Mouse (Mus musculus) CH12.LX (cell line): ENCODE results near the gene Cabp1. TPM values are rescaled to one million over a fixed set of nuclear protein-coding genes. Genes with fewer than 3 reads are reported as not detected.

Source experiments
- DNase-seq: peaks from one replicate; pipeline ENCODE4 v3.0.0-alpha.2; 2013; ENCODE audit errors: extremely low read depth
- H3K27ac ChIP-seq: 2 replicates; pipeline ENCODE4 v1.5.1; 2012; ENCODE audit warnings: low read depth, mild to moderate bottlenecking, control low read depth, moderate library complexity; ENCODE audit not compliant: insufficient read depth
- H3K27me3 ChIP-seq: replicated peaks from 2 replicates; pipeline ENCODE3; 2012; ENCODE audit warnings: inconsistent platforms
- H3K36me3 ChIP-seq, 2 experiments: replicated peaks in 1 of 2; 2 replicates each; pipeline versions ENCODE3 to v1.6.1; 2012; ENCODE audit warnings: inconsistent platforms in 1 of 2, low read length in 1 of 2, mild to moderate bottlenecking in 1 of 2, mixed read lengths in 1 of 2, moderate library complexity in 1 of 2; ENCODE audit not compliant: control insufficient read depth in 1 of 2, insufficient read depth in 1 of 2
- H3K4me1 ChIP-seq, 2 experiments: 2 replicates each; pipeline ENCODE4 v1.6.1; 2012; ENCODE audit warnings: inconsistent platforms in 1 of 2, moderate library complexity in 1 of 2; ENCODE audit not compliant: insufficient read depth in 2 of 2, control insufficient read depth in 1 of 2
- H3K4me2 ChIP-seq: 2 replicates; pipeline ENCODE4 v1.6.1; 2012; ENCODE audit warnings: low read depth, mild to moderate bottlenecking, control low read depth; ENCODE audit not compliant: poor library complexity, insufficient read depth, severe bottlenecking
- H3K4me3 ChIP-seq, 3 experiments: fragments of 150-350 bp in 1 of 3; sonication (generic) in 1 of 3; replicated peaks in 1 of 3; 2 replicates each; pipeline versions ENCODE3 to v1.5.1; 2011 to 2012; ENCODE audit warnings: low read depth in 2 of 3, low read length in 2 of 3, mild to moderate bottlenecking in 2 of 3, moderate library complexity in 2 of 3, control low read depth in 1 of 3, improper control_type of control experiment in 1 of 3, inconsistent platforms in 1 of 3, mixed read lengths in 1 of 3; ENCODE audit not compliant: poor library complexity in 1 of 3
- H3K79me2 ChIP-seq: replicated peaks from 2 replicates; pipeline ENCODE4 v1.6.1; 2012; ENCODE audit warnings: mild to moderate bottlenecking, moderate library complexity; ENCODE audit not compliant: control insufficient read depth, poor library complexity, insufficient read depth, severe bottlenecking; ENCODE audit errors: extremely low read depth
- H3K9ac ChIP-seq: 2 replicates; pipeline ENCODE4 v1.6.1; 2012; ENCODE audit warnings: low read depth, mild to moderate bottlenecking, control low read depth, moderate library complexity; ENCODE audit not compliant: insufficient read depth
- H3K9me3 ChIP-seq: replicated peaks from 2 replicates; pipeline ENCODE3; 2012; ENCODE audit warnings: low read length, inconsistent platforms, mixed read lengths
- CHD1 ChIP-seq: IDR thresholded peaks from 2 replicates; pipeline ENCODE4 v1.6.1; 2012; ENCODE audit warnings: low read depth, low read length, improper control_type of control experiment, inconsistent platforms
- CTCF ChIP-seq, 2 experiments: IDR thresholded peaks in 1 of 2; conservative IDR thresholded peaks in 1 of 2; 2 replicates each; pipeline ENCODE4 v1.5.1; 2011 to 2012; ENCODE audit warnings: low read depth in 2 of 2, low read length in 2 of 2, improper control_type of control experiment in 1 of 2, inconsistent platforms in 1 of 2, mild to moderate bottlenecking in 1 of 2, moderate library complexity in 1 of 2
- ELF1 ChIP-seq: IDR thresholded peaks from 2 replicates; pipeline ENCODE4 v1.6.1; 2014; ENCODE audit warnings: low read depth, mild to moderate bottlenecking, inconsistent platforms, low read length, improper control_type of control experiment
- EP300 ChIP-seq: IDR thresholded peaks from 2 replicates; pipeline ENCODE4 v1.6.1; 2011; ENCODE audit warnings: low read length, improper control_type of control experiment
- ETS1 ChIP-seq: conservative IDR thresholded peaks from 2 replicates; pipeline ENCODE4 v1.6.1; 2012; ENCODE audit warnings: low read depth, mild to moderate bottlenecking, inconsistent platforms, low read length, improper control_type of control experiment, moderate library complexity
- GABPA ChIP-seq: IDR thresholded peaks from 2 replicates; pipeline ENCODE4 v1.6.1; 2012; ENCODE audit warnings: low read depth, low read length, improper control_type of control experiment, inconsistent platforms; ENCODE audit not compliant: insufficient replicate concordance
- JUN ChIP-seq: IDR thresholded peaks from 2 replicates; pipeline ENCODE4 v1.6.1; 2011; ENCODE audit warnings: low read depth, mild to moderate bottlenecking, low read length, improper control_type of control experiment, moderate library complexity; ENCODE audit not compliant: insufficient read depth
- JUND ChIP-seq: conservative IDR thresholded peaks from 2 replicates; pipeline ENCODE4 v1.6.1; 2011; ENCODE audit warnings: low read depth, low read length, improper control_type of control experiment
- MAFK ChIP-seq: IDR thresholded peaks from 2 replicates; pipeline ENCODE4 v1.6.1; 2011; ENCODE audit warnings: low read length, improper control_type of control experiment; ENCODE audit not compliant: insufficient replicate concordance
- MAZ ChIP-seq: IDR thresholded peaks from 2 replicates; pipeline ENCODE4 v1.6.1; 2012; ENCODE audit warnings: low read depth, mild to moderate bottlenecking, inconsistent platforms, low read length, improper control_type of control experiment, moderate library complexity
- RCOR1 ChIP-seq: conservative IDR thresholded peaks from 2 replicates; pipeline ENCODE4 v1.6.1; 2012; ENCODE audit warnings: low read depth, mild to moderate bottlenecking, inconsistent platforms, low read length, improper control_type of control experiment
- SIN3A ChIP-seq: IDR thresholded peaks from 2 replicates; pipeline ENCODE4 v1.6.1; 2012; ENCODE audit warnings: low read length, improper control_type of control experiment, inconsistent platforms
- SMC3 ChIP-seq: IDR thresholded peaks from 2 replicates; pipeline ENCODE4 v1.6.1; 2011; ENCODE audit warnings: low read depth, low read length, improper control_type of control experiment
- TBP ChIP-seq: conservative IDR thresholded peaks from 2 replicates; pipeline ENCODE4 v1.6.1; 2011; ENCODE audit warnings: low read depth, low read length, improper control_type of control experiment
- TCF12 ChIP-seq: IDR thresholded peaks from 2 replicates; pipeline ENCODE4 v1.6.1; 2014; ENCODE audit warnings: low read depth, mild to moderate bottlenecking, inconsistent platforms, low read length, improper control_type of control experiment
- USF2 ChIP-seq: conservative IDR thresholded peaks from 2 replicates; pipeline ENCODE4 v1.6.1; 2011; ENCODE audit warnings: low read depth, low read length, improper control_type of control experiment
- dilution Hi-C: fragments of 300-500 bp; cut with MboI; formaldehyde crosslinking; loops from 2 replicates; pipeline ENCODE4 v1.14.3; 2020; ENCODE audit warnings: low sequenced_read_pairs; ENCODE audit not compliant: extremely low pct_unique_long_range_greater_than_20kb, extremely low pct_ligation_motif_present
- in situ Hi-C: fragments of 300-500 bp; cut with MboI; formaldehyde crosslinking; loops from 3 replicates; pipeline ENCODE4 v1.14.3; 2019; ENCODE audit warnings: low sequenced_read_pairs, low pct_ligation_motif_present, low pct_unique_long_range_greater_than_20kb, mixed read lengths
- polyA plus RNA-seq: library from polyadenylated mRNA; unstranded; fragments of >175 nt; gene quantifications from 2 replicates; pipeline ENCODE4 v1.2.1, GENCODE M21; 2012; ENCODE audit warnings: low read depth; ENCODE audit not compliant: insufficient read length
- total RNA-seq, 2 experiments: library from RNA; depleted of rRNA; stranded (reverse); fragments of 300-350 nt in 1 of 2; fragments of >200 nt in 1 of 2; gene quantifications; 2 replicates each; pipeline ENCODE4 v1.2.3; 2012 to 2014

The Cabp1 gene
- total and polyA plus RNA-seq, 3 experiments = 0.59 to 1.8 (median 1.7) TPM

DNA sequence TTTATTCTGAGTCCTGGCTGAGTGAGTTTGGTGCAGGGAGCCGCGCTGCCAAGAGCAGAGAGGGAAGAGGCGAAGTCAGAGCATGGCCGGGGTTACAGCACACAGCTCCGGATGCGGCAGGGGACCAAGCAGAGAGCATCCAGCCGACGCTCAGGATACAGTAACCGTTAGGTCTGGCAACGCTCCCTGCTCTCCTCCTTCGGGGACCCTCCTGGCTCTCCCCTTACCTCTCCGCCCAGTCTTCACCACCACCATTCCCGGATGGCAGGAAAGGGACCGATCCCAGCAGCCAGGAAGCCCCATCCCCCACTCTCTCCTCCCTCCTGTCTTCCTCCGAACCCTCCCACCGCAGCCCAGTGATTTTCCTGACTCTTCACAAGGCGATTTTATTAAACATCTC lies 20.7 kb upstream of the Cabp1 start:
- DNase-seq = no peak
- no peak overlapping the region for H3K4me2 ChIP-seq
- in situ Hi-C loops = no loop called here
- H3K9ac ChIP-seq = no peak overlapping the region
- dilution Hi-C loops = no loop called here
- H3K36me3 ChIP-seq = no peaks in the 10 kb centered on the region
- no peak for TF ChIP-seq GABPA
- TF ChIP-seq ETS1 = no peak
- TF ChIP-seq MAFK = no peak
- TF ChIP-seq RCOR1 = no peak
- no peak for TF ChIP-seq MAZ
- TF ChIP-seq CHD1 = no peak
- TF ChIP-seq SMC3 = no peak
- TF ChIP-seq SIN3A = no peak
- no peak for TF ChIP-seq JUN
- TF ChIP-seq JUND = no peak
- H3K79me2 ChIP-seq = no peaks in the 10 kb centered on the region
- peaks cover 7% of the 10 kb centered on the region for H3K9me3 ChIP-seq
- 0 out of 4 replicates have a peak, but pooled peaks cover 0 to 2% of the 10 kb centered on the region in 2 experiments for H3K4me1 ChIP-seq
- H3K27ac ChIP-seq = no peak overlapping the region
- H3K27me3 ChIP-seq = peaks cover 3% of the 10 kb centered on the region
- H3K4me3 ChIP-seq = no peak overlapping the region

GRCm38 (mm10) chr5:115212861-115213260 lies 18.7 kb upstream of the Cabp1 start:
- Histone ChIP-seq H3K79me2 (no peaks in the 10 kb centered on the region), H3K4me2 (no peak overlapping the region), H3K27me3 (peaks cover 3% of the 10 kb centered on the region), H3K4me3 (no peak overlapping the region), H3K9ac (no peak overlapping the region), H3K4me1 (0 out of 4 replicates have a peak, but pooled peaks cover 0 to 2% of the 10 kb centered on the region in 2 experiments), H3K27ac (no peak overlapping the region), H3K36me3 (no peaks in the 10 kb centered on the region), H3K9me3 (no peaks in the 10 kb centered on the region)
- in situ Hi-C loops = no loop called here
- DNase-seq = no peak
- no peak for TF ChIP-seq MAZ
- no peak for TF ChIP-seq CTCF (conservative IDR thresholded peaks at IDR 0.05 in 1 of 2, IDR thresholded peaks at IDR 0.05 in 1 of 2; ENCODE audit: low read depth in 2 of 2, low read length in 2 of 2)
- TF ChIP-seq TCF12 = no peak
- no peak for TF ChIP-seq EP300
- no peak for TF ChIP-seq RCOR1
- no peak for TF ChIP-seq TBP
- no peak for TF ChIP-seq USF2
- TF ChIP-seq ELF1 = no peak
- dilution Hi-C loops = no loop called here
